Mouse (Mus musculus): ENCODE results near the gene Spa17. TPM values are rescaled to one million over a fixed set of nuclear protein-coding genes. Genes with fewer than 3 reads are reported as not detected.

The Spa17 gene
- polyA plus RNA-seq, 1 experiment from 2014 or later: 17.9 TPM

GRCm38 (mm10) chr9:37576436-37576930 lies 37.0 kb downstream of the Spa17 start:
- Histone ChIP-seq H3K27ac (peak overlapping the region; percentile 48), H3K36me3 (no peaks in the 10 kb centered on the region), H3K4me3 (0 out of 2 replicates have a peak overlapping the region, but pooled peaks have one; percentile 4), H3K27me3 (no peaks in the 10 kb centered on the region), H3K9ac (peak overlapping the region; percentile 18; the same call in 1 of the 2 replicates), H3K4me2 (replicated peaks) (peak overlapping the region; percentile 37), H3K4me1 (peaks cover 8% of the 10 kb centered on the region), H3K9me3 (replicated peaks) (no peaks in the 10 kb centered on the region)
- ATAC-seq (ENCODE audit: low FRiP score): peak; percentile 83
- whole genome bisulfite sequencing: 33% methylated on average over 14 of the region's 14 CpGs

- Histone ChIP-seq H3K9me3 (replicated peaks) (no peaks in the 10 kb centered on the region), H3K9ac (no peak overlapping the region), H3K4me2 (replicated peaks) (no peak overlapping the region), H3K4me1 (peaks cover 19% of the 10 kb centered on the region), H3K36me3 (no peaks in the 10 kb centered on the region), H3K27ac (no peak overlapping the region), H3K4me3 (no peak overlapping the region), H3K27me3 (no peaks in the 10 kb centered on the region)
- WGBS: 68% methylated on average over 3 of the region's 3 CpGs
- ATAC-seq (ENCODE audit: low FRiP score): no peak
Observed at GRCm38 (mm10) chr9:37572204-37572876, 41.2 kb downstream of the Spa17 start.

GRCm38 (mm10) chr9:37569231-37569835 lies 44.2 kb downstream of the Spa17 start:
- Histone ChIP-seq H3K9ac (no peak overlapping the region), H3K4me3 (no peak overlapping the region), H3K27ac (no peak overlapping the region), H3K4me2 (replicated peaks) (no peak overlapping the region), H3K9me3 (replicated peaks) (no peaks in the 10 kb centered on the region), H3K27me3 (no peaks in the 10 kb centered on the region), H3K36me3 (no peaks in the 10 kb centered on the region), H3K4me1 (peaks cover 11% of the 10 kb centered on the region)
- 87% methylated on average over 2 of the region's 2 CpGs for WGBS
- no peak for ATAC-seq (ENCODE audit: low FRiP score)

GRCm38 (mm10) chr9:37568605-37569214 lies 44.8 kb downstream of the Spa17 start:
- Histone ChIP-seq H3K9ac (no peak overlapping the region), H3K4me2 (replicated peaks) (no peak overlapping the region), H3K4me1 (peaks cover 11% of the 10 kb centered on the region), H3K36me3 (no peaks in the 10 kb centered on the region), H3K27me3 (no peaks in the 10 kb centered on the region), H3K4me3 (no peak overlapping the region), H3K9me3 (replicated peaks) (no peaks in the 10 kb centered on the region), H3K27ac (no peak overlapping the region)
- 43% methylated on average over 4 of the region's 4 CpGs for WGBS
- no peak for ATAC-seq (ENCODE audit: low FRiP score)

GRCm38 (mm10) chr9:37567892-37568604 lies 45.5 kb downstream of the Spa17 start:
- H3K36me3 ChIP-seq: no peaks in the 10 kb centered on the region
- H3K9ac ChIP-seq: no peak overlapping the region
- ATAC-seq (ENCODE audit: low FRiP score): peak; percentile 40; the same call in 1 of the 2 replicates
- H3K4me2 ChIP-seq (replicated peaks): no peak overlapping the region
- 51% methylated on average over 15 of the region's 15 CpGs for WGBS
- H3K4me3 ChIP-seq: no peak overlapping the region
- no peaks in the 10 kb centered on the region for H3K27me3 ChIP-seq
- peaks cover 11% of the 10 kb centered on the region for H3K4me1 ChIP-seq
- no peaks in the 10 kb centered on the region for H3K9me3 ChIP-seq (replicated peaks)
- no peak overlapping the region for H3K27ac ChIP-seq

- no peaks in the 10 kb centered on the region for H3K9me3 ChIP-seq (replicated peaks)
- H3K4me2 ChIP-seq (replicated peaks): no peak overlapping the region
- 53% methylated on average over 5 of the region's 5 CpGs for WGBS
- H3K27me3 ChIP-seq: no peaks in the 10 kb centered on the region
- peaks cover 11% of the 10 kb centered on the region for H3K4me1 ChIP-seq
- no peak overlapping the region for H3K9ac ChIP-seq
- no peak overlapping the region for H3K27ac ChIP-seq
- no peak for ATAC-seq (ENCODE audit: low FRiP score)
- no peaks in the 10 kb centered on the region for H3K36me3 ChIP-seq
- no peak overlapping the region for H3K4me3 ChIP-seq
Observed at GRCm38 (mm10) chr9:37567454-37567853, 46.1 kb downstream of the Spa17 start.

GRCm38 (mm10) chr9:37567019-37567418 lies 46.5 kb downstream of the Spa17 start:
- Histone ChIP-seq H3K4me1 (peaks cover 11% of the 10 kb centered on the region), H3K36me3 (no peaks in the 10 kb centered on the region), H3K27ac (no peak overlapping the region), H3K9ac (no peak overlapping the region), H3K27me3 (no peaks in the 10 kb centered on the region), H3K4me2 (replicated peaks) (no peak overlapping the region), H3K9me3 (replicated peaks) (no peaks in the 10 kb centered on the region), H3K4me3 (no peak overlapping the region)
- ATAC-seq (ENCODE audit: low FRiP score): no peak
- WGBS: 91% methylated on average over 2 of the region's 2 CpGs

- H3K4me1 ChIP-seq: peaks cover 11% of the 10 kb centered on the region
- no peak overlapping the region for H3K4me3 ChIP-seq
- 69% methylated on average over 1 of the region's 1 CpGs for WGBS
- ATAC-seq (ENCODE audit: low FRiP score): no peak
- no peak overlapping the region for H3K27ac ChIP-seq
- no peak overlapping the region for H3K9ac ChIP-seq
- no peaks in the 10 kb centered on the region for H3K27me3 ChIP-seq
- H3K4me2 ChIP-seq (replicated peaks): no peak overlapping the region
- no peaks in the 10 kb centered on the region for H3K36me3 ChIP-seq
- no peaks in the 10 kb centered on the region for H3K9me3 ChIP-seq (replicated peaks)
Observed at GRCm38 (mm10) chr9:37563805-37564204, 49.7 kb downstream of the Spa17 start.

GRCm38 (mm10) chr9:37560617-37561016 lies 52.9 kb downstream of the Spa17 start:
- ATAC-seq (ENCODE audit: low FRiP score): no peak
- Histone ChIP-seq H3K4me3 (no peak overlapping the region), H3K27me3 (no peaks in the 10 kb centered on the region), H3K27ac (no peak overlapping the region), H3K4me1 (0 out of 2 replicates have a peak, but pooled peaks cover under 1% of the 10 kb centered on the region), H3K9ac (no peak overlapping the region), H3K36me3 (no peaks in the 10 kb centered on the region), H3K4me2 (replicated peaks) (no peak overlapping the region), H3K9me3 (replicated peaks) (no peaks in the 10 kb centered on the region)
- 78% methylated on average over 2 of the region's 2 CpGs for WGBS

- Histone ChIP-seq H3K9ac (no peak overlapping the region), H3K4me2 (replicated peaks) (no peak overlapping the region), H3K4me1 (peaks cover 23% of the 10 kb centered on the region), H3K27ac (no peak overlapping the region), H3K9me3 (replicated peaks) (no peaks in the 10 kb centered on the region), H3K4me3 (no peak overlapping the region), H3K27me3 (peaks cover 42% of the 10 kb centered on the region), H3K36me3 (no peaks in the 10 kb centered on the region)
- ATAC-seq (ENCODE audit: low FRiP score): no peak
- WGBS: 74% methylated on average over 3 of the region's 3 CpGs
Observed at GRCm38 (mm10) chr9:37556366-37556765, 57.2 kb downstream of the Spa17 start.

GRCm38 (mm10) chr9:37554838-37555748 lies 58.4 kb downstream of the Spa17 start, which contains the start of gene Siae:
Gene Siae (plus strand): TSS chr9:37555698.
- H3K4me1 ChIP-seq: peaks cover 23% of the 10 kb centered on the region
- no peak within 1 kb of the TSS for H3K4me2 ChIP-seq (replicated peaks)
- no peaks in the 10 kb centered on the region for H3K9me3 ChIP-seq (replicated peaks)
- no peak within 1 kb of the TSS for H3K4me3 ChIP-seq
- 31% methylated on average over 7 of the region's 7 CpGs for WGBS
- H3K27ac ChIP-seq: no peak within 1 kb of the TSS
- H3K27me3 ChIP-seq: peaks cover 55% of the 10 kb centered on the region
- H3K36me3 ChIP-seq: no peaks in the 10 kb centered on the region
- H3K9ac ChIP-seq: no peak within 1 kb of the TSS
- ATAC-seq (ENCODE audit: low FRiP score): no peak

Measured in hindbrain, embryonic 12.5 days (tissue).